Mouse (Mus musculus) lung, adult 2 months (tissue): ENCODE measurements around the gene Tut7.

ENCODE experiments used
- CTCF ChIP-seq: fragments of 200-500 bp; IDR thresholded peaks from 2 replicates; pipeline ENCODE4 v1.5.1; 2011; ENCODE audit warnings: mild to moderate bottlenecking, low read length, control low read depth; ENCODE audit not compliant: insufficient read depth
- POLR2A ChIP-seq: fragments of 200-500 bp; IDR thresholded peaks from 2 replicates; pipeline ENCODE4 v1.6.1; 2011; ENCODE audit warnings: low read depth, mild to moderate bottlenecking, control low read depth, low read length, borderline replicate concordance; ENCODE audit errors: extremely low read depth

DNA sequence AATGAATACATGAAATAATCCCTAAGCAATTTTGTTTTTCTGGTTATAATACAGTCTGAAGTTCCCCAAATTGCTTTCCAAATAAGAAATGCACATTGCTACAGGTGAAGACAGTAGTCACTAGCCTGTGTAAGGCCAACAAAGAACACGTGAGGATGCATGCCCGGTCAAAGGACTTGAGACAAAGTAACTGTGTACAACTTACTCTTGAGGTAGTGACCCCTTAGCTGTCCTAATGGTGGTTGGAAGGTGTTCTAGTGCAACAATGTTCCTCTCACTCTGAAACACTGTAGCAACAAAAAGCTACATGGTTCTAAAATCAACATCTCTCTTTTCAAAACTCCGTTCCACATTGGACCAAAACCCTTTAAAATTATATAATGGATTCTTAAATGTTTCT, 11.4 kb downstream of the Tut7 start:
- TF ChIP-seq CTCF: no peak
- no peak for TF ChIP-seq POLR2A
